ENCODE assay signal across 22 mouse cellular contexts in the genomic region with DNA sequence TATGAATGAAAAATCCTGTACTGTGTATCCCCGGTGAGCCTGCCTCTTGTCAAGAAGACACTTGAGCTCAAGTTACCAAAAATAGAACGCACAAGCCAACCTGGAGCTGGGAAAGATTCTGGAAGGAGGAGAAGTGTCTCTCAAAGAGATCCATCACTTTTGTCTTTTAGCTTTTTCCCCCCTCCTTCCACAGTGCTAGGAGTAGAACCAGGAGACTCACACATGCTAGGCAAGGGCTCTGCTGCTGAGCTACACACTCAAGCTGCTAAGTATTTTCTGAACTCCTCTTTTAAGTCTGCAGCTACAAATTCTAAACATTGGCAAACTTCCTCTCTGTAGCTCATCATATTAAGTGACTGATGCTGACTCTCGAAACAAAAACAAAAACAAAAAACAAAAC.
"Had no signal": no experiment of that assay in that cellular context is flagged by ENCODE, and none has a peak within 500 bp of the region (broad histone marks: within the 10 kb centered on the region; RNA-seq: fewer than 3 reads in every experiment).

No protein-coding gene starts in this region.

- DNase-seq: forebrain, postnatal 0 days; gastrocnemius, postnatal 14 days; gastrocnemius, postnatal 36 days; heart, postnatal 10 days; kidney, adult 11 months; kidney, adult 2 months; kidney, adult 9 months; kidney, postnatal 25 days; kidney, postnatal 4 days; liver; liver, embryonic 13.5 days had no signal

- H3K27me3 ChIP-seq: hindbrain, embryonic 13.5 days; hindbrain, embryonic 15.5 days; kidney, embryonic 15.5 days; limb, embryonic 12.5 days; liver, embryonic 13.5 days; liver, embryonic 15.5 days had no signal

- H3K4me1 ChIP-seq: hindbrain, embryonic 13.5 days; hindbrain, embryonic 15.5 days; kidney, embryonic 15.5 days; liver, embryonic 13.5 days; liver, embryonic 15.5 days had no signal

- H3K27ac ChIP-seq: heart, embryonic 10.5 days; hindbrain, embryonic 13.5 days; hindbrain, embryonic 15.5 days; hindbrain, postnatal 0 days; kidney, embryonic 15.5 days; kidney, postnatal 0 days; layer of hippocampus, adult 2 months; left cerebral cortex, adult 2 months; limb, embryonic 12.5 days; liver, embryonic 13.5 days; liver, embryonic 15.5 days had no signal

- H3K4me3 ChIP-seq: heart, embryonic 10.5 days; hindbrain, embryonic 13.5 days; hindbrain, embryonic 15.5 days; kidney, embryonic 15.5 days; layer of hippocampus, adult 2 months; left cerebral cortex, adult 2 months; limb, embryonic 12.5 days; liver, embryonic 13.5 days; liver, embryonic 15.5 days had no signal

- H3K36me3 ChIP-seq: heart, embryonic 10.5 days; hindbrain, embryonic 13.5 days; hindbrain, embryonic 15.5 days; kidney, embryonic 15.5 days; limb, embryonic 12.5 days; liver, embryonic 13.5 days; liver, embryonic 15.5 days had no signal

- H3K9ac ChIP-seq: forebrain, postnatal 0 days; hindbrain, embryonic 13.5 days; hindbrain, embryonic 15.5 days; kidney, embryonic 15.5 days; limb, embryonic 12.5 days; liver, embryonic 13.5 days; liver, embryonic 15.5 days had no signal

- ATAC-seq: forebrain, postnatal 0 days; hindbrain, postnatal 0 days had no signal

- H3K4me2 ChIP-seq: hindbrain, embryonic 13.5 days; hindbrain, embryonic 15.5 days; kidney, embryonic 15.5 days; limb, embryonic 12.5 days; liver, embryonic 11.5 days; liver, embryonic 13.5 days; liver, embryonic 15.5 days had no signal

- H3K9me3 ChIP-seq: heart, embryonic 10.5 days; hindbrain, embryonic 15.5 days; kidney, embryonic 15.5 days; liver, embryonic 13.5 days; liver, embryonic 15.5 days had no signal
